In the genomic region with DNA sequence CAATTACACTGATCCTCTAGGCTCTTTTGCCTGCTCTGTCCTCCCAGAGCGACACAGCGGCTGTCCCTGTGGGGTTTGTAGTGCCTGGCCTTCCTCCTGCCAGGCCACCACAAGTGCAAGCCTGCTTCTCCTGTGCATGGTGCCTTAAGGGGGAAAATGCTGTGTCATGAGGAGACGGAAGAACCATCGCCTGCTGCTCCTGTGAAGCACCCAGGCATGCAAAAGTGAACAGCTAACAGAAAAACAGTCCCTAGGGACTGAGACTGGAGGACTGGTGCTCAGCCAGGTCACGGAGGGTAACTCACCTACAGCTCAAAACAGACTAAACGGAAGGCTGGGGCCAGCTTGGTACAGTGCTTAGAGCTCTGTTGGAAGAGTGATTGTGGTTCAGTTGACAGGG, we compare ENCODE assay signal across 12 mouse cellular contexts. TPM values are rescaled to one million over a fixed set of nuclear protein-coding genes. Genes with fewer than 3 reads are reported as not detected.
DNase-seq lines count a peak whose midpoint lies in the region; ATAC-seq and TF ChIP-seq lines count a peak whose summit lies in the region.
"Had no signal": no experiment of that assay in that cellular context is flagged by ENCODE, and none has a peak within 500 bp of the region (broad histone marks: within the 10 kb centered on the region; RNA-seq: fewer than 3 reads in every experiment).

No protein-coding gene starts in this region.

- no peaks in the 10 kb centered on the region for H3K79me3 ChIP-seq in C2C12 (ENCODE audit: low read depth)

- H3K9me3 ChIP-seq in heart, embryonic 10.5 days: no peaks in the 10 kb centered on the region
- H3K9me3 ChIP-seq in liver, embryonic 14.5 days (ENCODE audit: control insufficient read depth, low read length): no peaks in the 10 kb centered on the region
- no peaks in the 10 kb centered on the region for H3K9me3 ChIP-seq in forebrain, embryonic 12.5 days
- H3K9me3 ChIP-seq: embryonic facial prominence, embryonic 15.5 days had no signal

- no peak overlapping the region for H3K4me2 ChIP-seq in liver, embryonic 14.5 days (ENCODE audit: low read depth)
- no peak overlapping the region for H3K4me2 ChIP-seq in forebrain, embryonic 12.5 days
- H3K4me2 ChIP-seq: embryonic facial prominence, embryonic 15.5 days had no signal

- H3K4me1 ChIP-seq in heart, embryonic 10.5 days: peaks cover 46% of the 10 kb centered on the region
- H3K4me1 ChIP-seq in liver, embryonic 14.5 days (replicated peaks; ENCODE audit: control insufficient read depth in 2 of 2, insufficient read depth in 2 of 2, low read length in 1 of 2): peaks cover 21 to 40% of the 10 kb centered on the region in 2 experiments
- peaks cover 16% of the 10 kb centered on the region for H3K4me1 ChIP-seq in forebrain, embryonic 12.5 days

- no peak; the same call in 1 of the 2 replicates for TF ChIP-seq EP300 in liver, embryonic 14.5 days (IDR thresholded peaks at IDR 0.05; ENCODE audit: low read depth)

- no peak overlapping the region for H3K4me3 ChIP-seq in heart, embryonic 10.5 days
- H3K4me3 ChIP-seq in C2C12 (ENCODE audit: insufficient read depth, poor library complexity, severe bottlenecking): no peak overlapping the region
- no peak overlapping the region for H3K4me3 ChIP-seq in liver, embryonic 14.5 days (ENCODE audit: insufficient read depth in 1 of 2, low read depth in 2 of 2, low read length in 2 of 2)
- no peak overlapping the region for H3K4me3 ChIP-seq in forebrain, embryonic 12.5 days (replicated peaks)
- H3K4me3 ChIP-seq: embryonic facial prominence, embryonic 15.5 days had no signal

- DNase-seq in heart, embryonic 10.5 days (ENCODE audit: low spot score): no peak
- no peak for DNase-seq in heart, postnatal 4 days
- DNase-seq in kidney, adult 8-10 months: peak; percentile 74 to 75
- DNase-seq in liver, embryonic 14.5 days (ENCODE audit: low read depth in 3 of 3, low spot score in 3 of 3): no peak
- no peak for DNase-seq in adrenal gland, adult 2 months
- no peak for DNase-seq in left cerebral cortex, adult 11 months (ENCODE audit: low spot score)
- DNase-seq: gastrocnemius, postnatal 36 days; retina, postnatal 1 day had no signal

- H3K27me3 ChIP-seq in heart, embryonic 10.5 days (ENCODE audit: insufficient read depth, poor library complexity, severe bottlenecking): peaks cover 25% of the 10 kb centered on the region
- H3K27me3 ChIP-seq in C2C12 (ENCODE audit: control insufficient read depth, insufficient read depth, insufficient read length): no peaks in the 10 kb centered on the region
- peaks cover 8% of the 10 kb centered on the region for H3K27me3 ChIP-seq in liver, embryonic 14.5 days (ENCODE audit: control insufficient read depth, insufficient read depth, low read length)
- peaks cover 27% of the 10 kb centered on the region for H3K27me3 ChIP-seq in forebrain, embryonic 12.5 days

- TF ChIP-seq CTCF in C2C12 (IDR thresholded peaks at IDR 0.05; ENCODE audit: control insufficient read depth, insufficient read depth, insufficient read length): no peak
- no peak for TF ChIP-seq CTCF in liver, embryonic 14.5 days (IDR thresholded peaks at IDR 0.05; ENCODE audit: low read depth)

- ATAC-seq in liver, embryonic 14.5 days (ENCODE audit: insufficient read depth): no peak
- no peak for ATAC-seq in forebrain, embryonic 12.5 days (ENCODE audit: low FRiP score)
- ATAC-seq: intestine, embryonic 16.5 days had no signal

- H3K36me3 ChIP-seq in heart, embryonic 10.5 days: no peaks in the 10 kb centered on the region
- no peaks in the 10 kb centered on the region for H3K36me3 ChIP-seq in C2C12 (ENCODE audit: control insufficient read depth, insufficient read depth)
- no peaks in the 10 kb centered on the region for H3K36me3 ChIP-seq in liver, embryonic 14.5 days (replicated peaks; ENCODE audit: control insufficient read depth, insufficient read depth, low read depth)
- H3K36me3 ChIP-seq in forebrain, embryonic 12.5 days (replicated peaks): no peaks in the 10 kb centered on the region
- H3K36me3 ChIP-seq: embryonic facial prominence, embryonic 15.5 days had no signal

- H3K27ac ChIP-seq in heart, embryonic 10.5 days: peak overlapping the region; percentile 39; the same call in 1 of the 2 replicates
- peak overlapping the region; percentile 5 for H3K27ac ChIP-seq in liver, embryonic 14.5 days
- H3K27ac ChIP-seq in forebrain, embryonic 12.5 days: no peak overlapping the region
- H3K27ac ChIP-seq: embryonic facial prominence, embryonic 15.5 days had no signal

- H3K79me2 ChIP-seq in C2C12 (ENCODE audit: control insufficient read depth, insufficient read depth): no peaks in the 10 kb centered on the region

- H3ac ChIP-seq in C2C12 (ENCODE audit: control insufficient read depth, insufficient read length, low read depth): peak overlapping the region; percentile 21

- WGBS in heart, embryonic 10.5 days: 78% methylated on average over 6 of the region's 6 CpGs
- WGBS in liver, embryonic 14.5 days (ENCODE audit: insufficient replicate concordance): 23% methylated on average over 6 of the region's 6 CpGs
- whole genome bisulfite sequencing in forebrain, embryonic 12.5 days: 79% methylated on average over 6 of the region's 6 CpGs

- H3K9ac ChIP-seq in liver, embryonic 14.5 days (replicated peaks): no peak overlapping the region; the same call in 1 of the 2 replicates
- H3K9ac ChIP-seq in forebrain, embryonic 12.5 days: no peak overlapping the region
- H3K9ac ChIP-seq: embryonic facial prominence, embryonic 15.5 days had no signal

TF ChIP-seq in C2C12, 6 proteins besides CTCF, POLR2A, EP300 and RAD21:
- no peak for TF ChIP-seq MYOD1 (IDR thresholded peaks at IDR 0.05; ENCODE audit: control insufficient read depth, insufficient read length, low read depth)
- no peak for TF ChIP-seq MAX (IDR thresholded peaks at IDR 0.05)
- no peak for TF ChIP-seq MYOG (IDR thresholded peaks at IDR 0.05; ENCODE audit: control insufficient read depth, extremely low read depth, insufficient read length)
- TF ChIP-seq USF1 (IDR thresholded peaks at IDR 0.05; ENCODE audit: low read depth): no peak
- TF ChIP-seq FOSL1 (IDR thresholded peaks at IDR 0.05; ENCODE audit: insufficient read depth, low read length, poor library complexity, severe bottlenecking): no peak
TF ChIP-seq in C2C12: peak in this region for 0.

RNA-seq across cellular contexts. Expression of a gene that starts 3.3 kb away (rescaled TPM):
- 0.43 and 1.6 TPM in 2 replicates for polyA plus RNA-seq in heart, embryonic 10.5 days (2016; fragmentation: Nextera tagmentation; extraction: Ambion mirVana)
- 1 to 10 TPM; 2.7 to 3.5 TPM for total RNA-seq in heart, postnatal 4 days (2021)
- polyA plus RNA-seq in C2C12 (2012; fragmentation: generic; extraction: Trizol): 20.9 TPM
- 6.3 and 9.0 TPM in 2 replicates for polyA plus RNA-seq in liver, embryonic 14.5 days (2012; rRNA removed)
- 1.2 and 2.8 TPM in 2 replicates for polyA plus RNA-seq in liver, embryonic 14.5 days (2014; fragmentation: Nextera tagmentation; extraction: Ambion mirVana)
- total RNA-seq in adrenal gland, adult 2 months (2021): 10 to 100 TPM in 1 of 2 experiments, 1 to 10 TPM in 1; 1.3 to 44.6 TPM
- polyA plus RNA-seq in adrenal gland, adult 2 months (2012; rRNA removed): 18.5 and 22.2 TPM in 2 replicates
- 0.14 TPM in 1 of 2 replicates, not detected in the other for polyA plus RNA-seq in forebrain, embryonic 12.5 days (2016; fragmentation: Nextera tagmentation; extraction: Ambion mirVana)

RNA-seq across cellular contexts. Expression of a gene that starts 19.6 kb away (rescaled TPM):
- 0.15 and 1.4 TPM in 2 replicates for polyA plus RNA-seq in heart, embryonic 10.5 days (2016; fragmentation: Nextera tagmentation; extraction: Ambion mirVana)
- total RNA-seq in heart, postnatal 4 days (2021): 1 to 10 TPM; 1.1 to 1.5 TPM
- not detected for polyA plus RNA-seq in C2C12 (2012; fragmentation: generic; extraction: Trizol)
- polyA plus RNA-seq in liver, embryonic 14.5 days (2012; rRNA removed): 4.3 and 5.3 TPM in 2 replicates
- polyA plus RNA-seq in liver, embryonic 14.5 days (2014; fragmentation: Nextera tagmentation; extraction: Ambion mirVana): 4.7 TPM in 2 replicates
- total RNA-seq in adrenal gland, adult 2 months (2021): 1 to 10 TPM; 1.8 to 3.6 TPM
- polyA plus RNA-seq in adrenal gland, adult 2 months (2012; rRNA removed): 8.4 and 11.1 TPM in 2 replicates
- polyA plus RNA-seq in forebrain, embryonic 12.5 days (2016; fragmentation: Nextera tagmentation; extraction: Ambion mirVana): 0.31 and 0.45 TPM in 2 replicates

RNA-seq across cellular contexts. Expression of a gene that starts 24.7 kb away (rescaled TPM):
- polyA plus RNA-seq in heart, embryonic 10.5 days (2016; fragmentation: Nextera tagmentation; extraction: Ambion mirVana): 38.0 and 42.0 TPM in 2 replicates
- total RNA-seq in heart, postnatal 4 days (2021): 10 to 100 TPM; 32.2 to 38.4 TPM
- polyA plus RNA-seq in C2C12 (2012; fragmentation: generic; extraction: Trizol): 34.9 TPM
- polyA plus RNA-seq in liver, embryonic 14.5 days (2012; rRNA removed): 7.6 and 8.6 TPM in 2 replicates
- polyA plus RNA-seq in liver, embryonic 14.5 days (2014; fragmentation: Nextera tagmentation; extraction: Ambion mirVana): 19.8 and 23.5 TPM in 2 replicates
- total RNA-seq in adrenal gland, adult 2 months (2021): 100 to 1,000 TPM; 115 to 127 TPM
- 115 and 117 TPM in 2 replicates for polyA plus RNA-seq in adrenal gland, adult 2 months (2012; rRNA removed)
- 69.3 and 70.4 TPM in 2 replicates for polyA plus RNA-seq in forebrain, embryonic 12.5 days (2016; fragmentation: Nextera tagmentation; extraction: Ambion mirVana)

RNA-seq across cellular contexts. Expression of a gene that starts 26.9 kb away (rescaled TPM):
- polyA plus RNA-seq in heart, embryonic 10.5 days (2016; fragmentation: Nextera tagmentation; extraction: Ambion mirVana): 67.3 and 107 TPM in 2 replicates
- total RNA-seq in heart, postnatal 4 days (2021): 10 to 100 TPM; 73.8 to 78.5 TPM
- 193 TPM for polyA plus RNA-seq in C2C12 (2012; fragmentation: generic; extraction: Trizol)
- polyA plus RNA-seq in liver, embryonic 14.5 days (2012; rRNA removed): 36.3 and 50.8 TPM in 2 replicates
- polyA plus RNA-seq in liver, embryonic 14.5 days (2014; fragmentation: Nextera tagmentation; extraction: Ambion mirVana): 49.5 and 61.7 TPM in 2 replicates
- 100 to 1,000 TPM in 1 of 2 experiments, 10 to 100 TPM in 1; 76.2 to 110 TPM for total RNA-seq in adrenal gland, adult 2 months (2021)
- polyA plus RNA-seq in adrenal gland, adult 2 months (2012; rRNA removed): 476 and 593 TPM in 2 replicates
- polyA plus RNA-seq in forebrain, embryonic 12.5 days (2016; fragmentation: Nextera tagmentation; extraction: Ambion mirVana): 97.4 and 106 TPM in 2 replicates

RNA-seq across cellular contexts. Expression of a gene that starts 37.5 kb away (rescaled TPM):
- polyA plus RNA-seq in heart, embryonic 10.5 days (2016; fragmentation: Nextera tagmentation; extraction: Ambion mirVana): 344 and 410 TPM in 2 replicates
- 100 to 1,000 TPM; 107 to 120 TPM for total RNA-seq in heart, postnatal 4 days (2021)
- polyA plus RNA-seq in C2C12 (2012; fragmentation: generic; extraction: Trizol): 300 TPM
- polyA plus RNA-seq in liver, embryonic 14.5 days (2012; rRNA removed): 134 and 478 TPM in 2 replicates
- 160 and 176 TPM in 2 replicates for polyA plus RNA-seq in liver, embryonic 14.5 days (2014; fragmentation: Nextera tagmentation; extraction: Ambion mirVana)
- 10 to 100 TPM; 65.2 to 88.5 TPM for total RNA-seq in adrenal gland, adult 2 months (2021)
- 81.3 and 112 TPM in 2 replicates for polyA plus RNA-seq in adrenal gland, adult 2 months (2012; rRNA removed)
- 259 and 275 TPM in 2 replicates for polyA plus RNA-seq in forebrain, embryonic 12.5 days (2016; fragmentation: Nextera tagmentation; extraction: Ambion mirVana)

Comparison
In these comparisons a context has a peak if more than half of its experiments do, and no peak if none do; other contexts are left out.
1. DNase-seq: peak in kidney, adult 8-10 months (2 of 2); none in heart, embryonic 10.5 days (single experiment), heart, postnatal 4 days (single experiment), liver, embryonic 14.5 days (0 of 3), adrenal gland, adult 2 months (single experiment) and left cerebral cortex, adult 11 months (single experiment).